Mouse (Mus musculus): ENCODE results near the gene A3galt2. TPM values are rescaled to one million over a fixed set of nuclear protein-coding genes. Genes with fewer than 3 reads are reported as not detected.

A3galt2 gene
- polyA plus RNA-seq, 1 experiment from 2014 or later = 0.18 TPM

DNA sequence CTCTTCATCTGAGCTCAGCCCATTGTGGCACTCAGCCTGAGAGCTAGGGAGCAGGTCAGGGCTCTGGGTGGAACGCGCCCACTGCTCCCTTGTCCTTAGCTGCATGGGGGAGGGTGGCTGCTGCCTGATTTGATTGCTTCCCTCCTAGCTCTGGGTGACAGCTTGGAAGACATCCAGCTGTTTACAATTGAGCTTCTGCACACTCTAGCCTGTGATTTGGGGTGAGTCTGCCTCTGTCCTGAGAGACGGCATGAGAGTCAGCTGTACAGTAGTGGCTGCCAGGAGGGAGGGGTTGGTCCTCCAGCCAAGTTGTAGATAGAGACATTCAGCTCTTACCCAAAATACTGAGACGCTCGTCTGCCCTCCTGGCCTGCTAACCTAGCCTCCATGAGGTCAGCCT, 20.9 kb upstream of the A3galt2 start:
- Histone ChIP-seq H3K9me3 (ENCODE audit: control insufficient read depth, low read length) (no peaks in the 10 kb centered on the region), H3K36me3 (ENCODE audit: control insufficient read depth, insufficient read depth, low read length) (no peaks in the 10 kb centered on the region), H3K4me3 (ENCODE audit: low read depth, low read length) (no peak overlapping the region), H3K27ac (ENCODE audit: low read depth, low read length) (peak overlapping the region; percentile 48; the same call in 1 of the 2 replicates), H3K9ac (ENCODE audit: low read length) (peak overlapping the region; percentile 53), H3K4me1 (ENCODE audit: control insufficient read depth, insufficient read depth, low read length) (peaks cover 85% of the 10 kb centered on the region), H3K27me3 (ENCODE audit: control insufficient read depth, insufficient read depth, low read length) (no peaks in the 10 kb centered on the region), H3K4me2 (peak overlapping the region; percentile 32)
- 37% methylated on average over 5 of the region's 5 CpGs for WGBS
- DNase-seq (ENCODE audit: low spot score, missing footprints) (no peak), ATAC-seq (ENCODE audit: low FRiP score) (peak; percentile 10; the same call in 1 of the 2 replicates)

DNA sequence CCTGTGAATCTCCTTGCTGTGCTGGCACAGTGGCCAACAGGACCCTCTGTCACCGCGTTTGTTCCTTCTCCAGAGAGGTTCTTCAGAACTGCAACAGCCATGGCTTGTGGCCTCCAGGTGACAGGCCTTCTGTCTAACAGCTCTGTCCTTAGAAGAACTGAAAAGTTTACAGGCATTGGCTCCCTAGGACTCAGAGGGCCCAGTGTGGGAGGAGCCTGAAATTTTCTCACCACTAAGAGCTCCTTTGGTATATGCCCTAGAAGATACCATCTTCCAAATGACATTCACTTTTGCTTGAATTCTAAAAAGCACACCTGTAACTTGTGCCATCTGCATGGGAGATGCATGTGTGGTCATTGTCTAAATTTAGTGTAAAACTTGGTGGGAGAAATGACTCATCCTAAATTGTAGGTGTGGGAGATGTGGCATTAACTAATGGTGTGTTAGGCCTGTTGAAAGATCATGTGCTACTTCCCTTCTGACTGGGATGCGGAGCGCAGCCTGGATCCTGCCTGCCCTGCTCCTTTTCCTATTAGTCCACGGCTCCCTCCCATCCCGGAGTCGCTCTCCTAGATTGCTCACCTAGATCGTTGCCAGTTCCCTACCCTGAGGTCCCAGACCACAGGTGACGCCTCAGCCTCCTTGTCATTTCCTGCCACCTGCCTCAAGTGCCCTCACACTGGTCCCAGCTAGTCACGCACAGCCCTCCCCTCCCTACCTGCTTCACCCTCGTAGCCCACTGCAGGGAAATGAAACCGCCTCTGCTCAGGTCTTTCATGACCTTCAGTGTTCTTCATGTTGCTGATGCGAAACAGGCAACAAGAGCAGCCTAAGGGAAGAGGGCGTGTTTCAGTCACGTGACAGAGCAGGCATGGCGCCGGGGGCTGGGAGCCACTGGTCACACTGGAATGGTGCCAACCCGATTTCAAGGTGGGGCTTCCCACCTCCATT, 20.2 kb upstream of the A3galt2 start:
- Histone ChIP-seq H3K9ac (ENCODE audit: low read length) (no peak overlapping the region), H3K36me3 (ENCODE audit: control insufficient read depth, insufficient read depth, low read length) (no peaks in the 10 kb centered on the region), H3K4me3 (ENCODE audit: low read depth, low read length) (no peak overlapping the region), H3K9me3 (ENCODE audit: control insufficient read depth, low read length) (no peaks in the 10 kb centered on the region), H3K4me2 (no peak overlapping the region), H3K27me3 (ENCODE audit: control insufficient read depth, insufficient read depth, low read length) (no peaks in the 10 kb centered on the region), H3K4me1 (ENCODE audit: control insufficient read depth, insufficient read depth, low read length) (peaks cover 77% of the 10 kb centered on the region), H3K27ac (ENCODE audit: low read depth, low read length) (peak overlapping the region; percentile 92)
- ATAC-seq (ENCODE audit: low FRiP score) (no peak), DNase-seq (ENCODE audit: low spot score, missing footprints) (no peak)
- 82% methylated on average over 18 of the region's 18 CpGs for WGBS

DNA sequence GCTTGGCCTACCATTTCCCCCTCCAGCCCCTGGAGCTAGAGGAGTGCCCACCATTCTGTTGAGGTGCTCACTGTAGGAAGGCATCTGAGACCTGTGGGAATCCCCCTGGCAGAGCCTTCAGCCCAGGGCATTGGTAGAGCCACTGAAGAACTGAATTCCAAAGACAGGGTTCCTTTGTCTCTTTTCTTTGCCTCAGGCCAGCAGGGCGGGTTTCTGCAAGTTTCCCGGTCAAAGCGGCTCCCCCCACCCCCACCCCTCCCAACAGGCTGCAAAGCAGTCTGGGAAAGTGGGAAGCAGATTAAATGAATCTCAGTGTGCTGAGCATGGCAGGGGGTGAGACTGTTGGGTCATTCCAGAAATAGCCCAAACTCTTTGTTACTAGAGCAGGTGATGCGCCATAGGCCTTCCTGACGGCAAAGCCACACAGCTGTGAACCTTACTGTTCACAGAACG, 18.0 kb upstream of the A3galt2 start:
- H3K9ac ChIP-seq (ENCODE audit: low read length) = peak overlapping the region; percentile 67
- peak overlapping the region; percentile 26 for H3K4me2 ChIP-seq
- no peak overlapping the region for H3K4me3 ChIP-seq (ENCODE audit: low read depth, low read length)

DNA sequence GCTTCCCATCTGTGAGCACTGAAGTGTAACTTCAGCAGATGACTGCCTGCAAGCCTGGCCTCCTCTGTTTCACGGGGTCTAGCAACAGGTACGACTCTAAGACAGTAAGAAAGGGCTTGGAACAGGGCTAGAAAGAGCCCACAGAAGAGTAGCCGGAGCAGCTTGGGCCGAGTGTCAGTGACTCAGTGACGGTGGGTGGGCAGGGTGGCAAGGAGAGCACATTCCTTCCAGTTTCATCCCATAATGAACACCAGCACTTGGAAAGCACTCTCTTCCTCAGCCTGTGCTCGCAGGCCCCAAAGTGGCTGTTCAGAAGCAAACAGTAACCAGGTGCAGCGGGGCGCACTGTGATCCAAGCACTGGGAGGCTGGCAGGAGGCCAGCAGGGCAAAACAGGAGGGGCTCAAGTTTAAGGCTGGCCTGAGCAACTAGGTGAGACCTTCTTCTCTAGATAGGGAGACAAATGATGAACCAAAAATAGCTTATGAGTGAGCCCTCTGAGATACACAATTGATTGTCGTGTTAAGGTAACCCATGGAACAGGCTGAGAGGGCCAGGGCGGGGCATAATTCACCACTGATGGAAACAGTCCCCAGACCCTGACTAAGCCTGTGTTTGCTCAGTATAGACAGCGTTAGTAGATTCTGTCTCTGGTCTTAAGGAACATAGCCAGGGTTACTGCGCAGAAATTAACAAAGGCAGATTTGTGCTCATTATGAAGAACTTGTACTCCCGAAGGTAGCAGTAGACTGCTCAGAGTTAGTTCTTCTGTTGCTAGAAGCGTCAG, 17.1 kb upstream of the A3galt2 start:
- WGBS = 58% methylated on average over 14 of the region's 14 CpGs
- H3K4me1 ChIP-seq (ENCODE audit: control insufficient read depth, insufficient read depth, low read length) = peaks cover 58% of the 10 kb centered on the region
- DNase-seq (ENCODE audit: low spot score, missing footprints) (no peak), ATAC-seq (ENCODE audit: low FRiP score) (no peak)
- H3K9me3 ChIP-seq (ENCODE audit: control insufficient read depth, low read length) = no peaks in the 10 kb centered on the region
- peak overlapping the region; percentile 92; the same call in 1 of the 2 replicates for H3K27ac ChIP-seq (ENCODE audit: low read depth, low read length)
- H3K4me2 ChIP-seq = peak overlapping the region; percentile 3; the same call in 1 of the 2 replicates
- H3K27me3 ChIP-seq (ENCODE audit: control insufficient read depth, insufficient read depth, low read length) = no peaks in the 10 kb centered on the region
- peak overlapping the region; percentile 46; the same call in 1 of the 2 replicates for H3K9ac ChIP-seq (ENCODE audit: low read length)
- H3K4me3 ChIP-seq (ENCODE audit: low read depth, low read length) = no peak overlapping the region
- no peaks in the 10 kb centered on the region for H3K36me3 ChIP-seq (ENCODE audit: control insufficient read depth, insufficient read depth, low read length)

More for the DNA sequence above, 18.0 kb upstream of the A3galt2 start:
- 8% methylated on average over 6 of the region's 6 CpGs for WGBS
- peak overlapping the region; percentile 92 for H3K27ac ChIP-seq (ENCODE audit: low read depth, low read length)
- no peaks in the 10 kb centered on the region for H3K36me3 ChIP-seq (ENCODE audit: control insufficient read depth, insufficient read depth, low read length)
- H3K9me3 ChIP-seq (ENCODE audit: control insufficient read depth, low read length) = no peaks in the 10 kb centered on the region
- ATAC-seq (ENCODE audit: low FRiP score) = peak; percentile 80
- H3K27me3 ChIP-seq (ENCODE audit: control insufficient read depth, insufficient read depth, low read length) = no peaks in the 10 kb centered on the region
- peaks cover 58% of the 10 kb centered on the region for H3K4me1 ChIP-seq (ENCODE audit: control insufficient read depth, insufficient read depth, low read length)
- DNase-seq (ENCODE audit: low spot score, missing footprints) = peak; percentile 96

DNA sequence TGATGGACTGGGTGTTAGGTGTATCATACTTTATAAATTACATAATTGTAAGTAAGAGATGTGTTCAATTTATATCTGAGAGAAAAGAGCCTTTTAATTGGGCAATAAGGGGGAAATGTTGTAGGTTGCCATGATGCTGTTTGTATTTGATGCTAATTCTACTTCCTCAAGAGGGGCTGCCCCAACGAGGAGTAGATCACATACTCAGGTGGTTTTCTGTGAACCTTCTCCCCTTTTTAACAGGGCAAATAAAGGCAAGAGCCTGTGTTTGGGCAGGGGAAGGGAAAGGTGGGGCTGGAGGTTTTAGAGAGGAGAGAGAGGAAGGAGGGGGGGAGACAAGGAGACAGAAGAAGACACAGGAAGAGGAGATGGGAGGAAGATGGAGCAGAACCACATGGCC, 14.3 kb upstream of the A3galt2 start:
- DNase-seq (ENCODE audit: low spot score, missing footprints) = no peak
- Histone ChIP-seq H3K4me1 (ENCODE audit: control insufficient read depth, insufficient read depth, low read length) (peaks cover 29% of the 10 kb centered on the region), H3K36me3 (ENCODE audit: control insufficient read depth, insufficient read depth, low read length) (peaks cover 17% of the 10 kb centered on the region), H3K9ac (ENCODE audit: low read length) (no peak overlapping the region), H3K9me3 (ENCODE audit: control insufficient read depth, low read length) (no peaks in the 10 kb centered on the region), H3K4me3 (ENCODE audit: low read depth, low read length) (no peak overlapping the region), H3K27ac (ENCODE audit: low read depth, low read length) (no peak overlapping the region), H3K4me2 (no peak overlapping the region), H3K27me3 (ENCODE audit: control insufficient read depth, insufficient read depth, low read length) (no peaks in the 10 kb centered on the region)
- WGBS = 69% methylated on average over 1 of the region's 1 CpGs
- no peak for ATAC-seq (ENCODE audit: low FRiP score)

DNA sequence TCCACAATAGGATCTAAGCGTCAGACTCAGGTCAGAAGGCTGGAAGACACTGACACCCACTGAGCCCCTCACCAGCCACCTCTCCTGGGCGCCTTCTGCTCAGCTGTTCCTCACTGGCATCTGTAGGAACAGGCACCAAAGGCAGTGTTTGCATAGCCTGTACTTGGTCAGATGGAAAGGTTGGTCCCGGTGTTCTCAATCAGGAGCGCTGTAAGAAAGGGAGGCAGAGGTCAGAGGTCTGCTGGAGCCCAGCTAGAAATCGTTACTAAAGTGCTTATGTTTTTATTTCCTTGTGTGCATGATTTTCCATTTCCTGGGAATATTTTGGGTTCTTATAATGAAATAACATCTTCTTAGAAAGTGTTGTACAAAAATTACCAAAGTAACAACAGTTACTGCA, 13.3 kb upstream of the A3galt2 start:
- H3K9ac ChIP-seq (ENCODE audit: low read length) = no peak overlapping the region

DNA sequence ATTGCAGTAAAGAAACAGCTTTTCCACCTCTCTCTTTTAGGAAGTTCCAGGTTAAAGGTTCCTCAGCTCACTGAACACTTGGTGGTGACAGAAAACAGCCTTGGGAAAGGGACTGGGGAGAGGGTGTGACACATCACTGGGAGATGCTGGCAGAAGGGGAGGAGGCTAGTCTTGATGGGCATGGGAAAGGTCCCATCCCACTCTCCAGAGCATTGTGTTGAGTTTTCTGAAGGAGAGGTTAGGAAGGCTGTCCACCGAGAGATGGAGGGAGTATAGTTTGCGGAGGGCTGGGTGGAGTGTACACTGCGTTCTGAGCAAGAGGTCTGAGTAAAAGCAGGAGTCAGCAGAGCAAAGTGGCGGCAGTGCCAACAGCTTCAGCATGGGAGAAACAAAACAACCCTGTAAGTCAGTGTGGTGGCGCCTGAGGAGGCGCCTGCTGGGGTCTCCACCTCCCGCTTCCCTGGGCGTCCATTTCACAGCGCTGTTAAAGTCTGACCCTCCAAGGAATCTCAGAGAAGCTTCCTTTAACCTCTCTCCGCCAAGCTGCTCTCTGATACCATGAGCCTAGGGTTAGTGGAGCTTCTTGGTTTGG, 12.7 kb upstream of the A3galt2 start:
- Histone ChIP-seq H3K4me3 (ENCODE audit: low read depth, low read length) (no peak overlapping the region), H3K27ac (ENCODE audit: low read depth, low read length) (no peak overlapping the region), H3K9me3 (ENCODE audit: control insufficient read depth, low read length) (no peaks in the 10 kb centered on the region), H3K4me1 (ENCODE audit: control insufficient read depth, insufficient read depth, low read length) (peaks cover 13% of the 10 kb centered on the region), H3K9ac (ENCODE audit: low read length) (peak overlapping the region; percentile 12; the same call in 1 of the 2 replicates), H3K36me3 (ENCODE audit: control insufficient read depth, insufficient read depth, low read length) (peaks cover 32% of the 10 kb centered on the region), H3K27me3 (ENCODE audit: control insufficient read depth, insufficient read depth, low read length) (no peaks in the 10 kb centered on the region), H3K4me2 (no peak overlapping the region)
- no peak for DNase-seq (ENCODE audit: low spot score, missing footprints)
- 56% methylated on average over 10 of the region's 10 CpGs for WGBS
- ATAC-seq (ENCODE audit: low FRiP score) = no peak

More for the DNA sequence above, 13.3 kb upstream of the A3galt2 start:
- Histone ChIP-seq H3K27me3 (ENCODE audit: control insufficient read depth, insufficient read depth, low read length) (no peaks in the 10 kb centered on the region), H3K9me3 (ENCODE audit: control insufficient read depth, low read length) (no peaks in the 10 kb centered on the region), H3K4me3 (ENCODE audit: low read depth, low read length) (no peak overlapping the region), H3K4me2 (no peak overlapping the region), H3K4me1 (ENCODE audit: control insufficient read depth, insufficient read depth, low read length) (peaks cover 19% of the 10 kb centered on the region), H3K36me3 (ENCODE audit: control insufficient read depth, insufficient read depth, low read length) (peaks cover 26% of the 10 kb centered on the region), H3K27ac (ENCODE audit: low read depth, low read length) (no peak overlapping the region)
- DNase-seq (ENCODE audit: low spot score, missing footprints) (no peak), ATAC-seq (ENCODE audit: low FRiP score) (no peak)
- 40% methylated on average over 5 of the region's 5 CpGs for WGBS

DNA sequence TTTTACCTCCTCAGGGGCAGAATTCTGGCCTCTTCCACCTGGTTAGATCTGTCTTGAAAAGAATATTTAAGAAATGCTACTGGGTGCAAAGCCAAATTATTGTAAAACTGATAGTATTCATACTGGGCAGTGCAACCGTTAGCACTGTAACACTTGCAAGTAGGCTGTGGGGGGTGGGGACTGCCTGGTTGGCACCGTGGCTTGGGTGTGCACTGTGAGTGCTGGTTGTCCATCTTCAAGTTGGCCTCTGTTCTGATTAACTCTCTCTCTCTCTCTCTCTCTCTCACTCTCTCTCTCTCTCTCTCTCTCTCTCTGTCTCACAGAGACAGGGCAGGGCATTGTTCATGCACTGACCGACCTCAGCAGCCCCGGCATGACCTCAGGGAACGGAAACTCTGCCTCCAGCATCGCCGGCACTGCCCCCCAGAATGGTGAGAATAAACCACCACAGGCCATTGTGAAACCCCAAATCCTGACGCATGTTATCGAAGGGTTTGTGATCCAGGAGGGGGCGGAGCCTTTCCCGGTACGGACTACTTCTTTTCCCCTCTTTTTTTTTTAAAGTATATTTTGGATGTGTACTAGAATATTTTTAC, 12.0 kb upstream of the A3galt2 start:
- Histone ChIP-seq H3K4me2 (no peak overlapping the region), H3K27me3 (ENCODE audit: control insufficient read depth, insufficient read depth, low read length) (no peaks in the 10 kb centered on the region), H3K4me3 (ENCODE audit: low read depth, low read length) (no peak overlapping the region), H3K27ac (ENCODE audit: low read depth, low read length) (no peak overlapping the region), H3K36me3 (ENCODE audit: control insufficient read depth, insufficient read depth, low read length) (peaks cover 39% of the 10 kb centered on the region), H3K9me3 (ENCODE audit: control insufficient read depth, low read length) (no peaks in the 10 kb centered on the region), H3K4me1 (ENCODE audit: control insufficient read depth, insufficient read depth, low read length) (peaks cover 7% of the 10 kb centered on the region), H3K9ac (ENCODE audit: low read length) (no peak overlapping the region)
- 82% methylated on average over 12 of the region's 12 CpGs for WGBS
- DNase-seq (ENCODE audit: low spot score, missing footprints) (no peak), ATAC-seq (ENCODE audit: low FRiP score) (no peak)
